Mouse (Mus musculus): ENCODE measurements around the gene Myrf.

DNA sequence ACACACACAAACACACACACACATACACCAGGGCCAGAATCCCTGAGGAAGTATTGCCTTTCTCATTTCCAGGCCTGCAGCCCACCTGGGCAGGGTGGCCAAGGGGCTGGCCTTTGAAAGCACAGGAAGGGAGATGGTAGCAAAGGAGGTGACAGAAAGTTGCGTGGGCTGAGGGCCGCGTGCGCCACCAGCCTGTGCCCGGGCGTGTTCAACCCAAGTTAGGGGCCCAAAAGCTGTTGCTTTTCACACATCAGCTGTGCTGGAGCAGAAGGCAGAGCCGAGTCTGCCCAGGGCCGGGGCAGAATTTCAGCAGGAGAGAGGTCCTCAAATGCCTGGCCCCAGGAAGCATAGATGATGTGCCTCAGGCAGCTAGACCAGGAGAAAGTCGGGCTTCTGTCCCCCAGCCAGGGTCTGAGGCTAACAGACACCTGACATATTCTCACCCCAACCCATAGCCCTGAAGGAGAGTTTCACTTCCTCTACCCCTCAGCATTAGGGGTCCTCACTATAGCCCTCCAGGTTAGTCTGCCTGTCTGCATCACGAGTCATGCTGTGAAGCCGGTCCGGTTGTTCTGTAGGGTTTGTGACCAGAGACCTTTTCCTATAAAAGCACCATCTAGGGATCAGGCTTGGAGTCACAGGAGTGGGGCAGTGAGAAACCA lies 36.1 kb upstream of the Myrf start:
- TF ChIP-seq CTCF (IDR thresholded peaks at IDR 0.05; ENCODE audit: borderline replicate concordance, insufficient read depth, low read depth, low read length) (no peak), POLR2A (IDR thresholded peaks at IDR 0.05; ENCODE audit: borderline replicate concordance, insufficient read depth, low read length) (no peak)

Measured in cerebellum, adult 2 months (tissue).